Mouse (Mus musculus) heart, embryonic 14.5 days (tissue): ENCODE results near the gene Fhdc1. TPM values are rescaled to one million over a fixed set of nuclear protein-coding genes. Genes with fewer than 3 reads are reported as not detected.

Source experiments
- ATAC-seq: fragments of 200-750 bp; cut with Nextera tagmentation; 2 replicates; pipeline ENCODE4 v1.8.0; 2017; ENCODE audit warnings: low read depth, moderate TSS enrichment; ENCODE audit not compliant: insufficient number of reproducible peaks, insufficient read depth, low FRiP score
- H3K27ac ChIP-seq, 2 experiments: fragments of 200-500 bp in 1 of 2; fragments of 300-500 bp in 1 of 2; sonication (generic) in 1 of 2; replicated peaks in 1 of 2; 2 replicates each; pipeline ENCODE4 v1.5.1; 2012 to 2014; ENCODE audit warnings: low read depth in 2 of 2, low read length in 2 of 2, control low read depth in 1 of 2, mild to moderate bottlenecking in 1 of 2, mixed read lengths in 1 of 2; ENCODE audit not compliant: control insufficient read depth in 1 of 2, insufficient read depth in 1 of 2
- H3K27me3 ChIP-seq: fragments of 300-500 bp; sonication (generic); 2 replicates; pipeline ENCODE4 v1.6.1; 2014; ENCODE audit warnings: mild to moderate bottlenecking, low read length, control low read depth; ENCODE audit not compliant: control insufficient read depth, insufficient read depth
- H3K36me3 ChIP-seq: fragments of 300-500 bp; sonication (generic); 2 replicates; pipeline ENCODE4 v1.6.1; 2014; ENCODE audit warnings: mild to moderate bottlenecking, control low read depth, low read length, mixed read lengths; ENCODE audit not compliant: control insufficient read depth, insufficient read depth
- H3K4me1 ChIP-seq, 2 experiments: fragments of 200-500 bp in 1 of 2; fragments of 300-500 bp in 1 of 2; sonication (generic) in 1 of 2; 2 replicates each; pipeline ENCODE4 v1.6.1; 2012 to 2014; ENCODE audit warnings: low read length in 2 of 2, control low read depth in 1 of 2, mixed read lengths in 1 of 2; ENCODE audit not compliant: control insufficient read depth in 2 of 2, insufficient read depth in 2 of 2
- H3K4me2 ChIP-seq: fragments of 300-500 bp; sonication (generic); 2 replicates; pipeline ENCODE4 v1.6.1; 2014; ENCODE audit warnings: mild to moderate bottlenecking, low read length
- H3K4me3 ChIP-seq, 2 experiments: fragments of 200-500 bp in 1 of 2; fragments of 300-500 bp in 1 of 2; sonication (generic) in 1 of 2; 2 replicates each; pipeline ENCODE4 v1.5.1; 2012 to 2014; ENCODE audit warnings: low read length in 2 of 2, mild to moderate bottlenecking in 2 of 2, control low read depth in 1 of 2, low read depth in 1 of 2, moderate library complexity in 1 of 2; ENCODE audit not compliant: control insufficient read depth in 1 of 2, insufficient read depth in 1 of 2
- H3K9ac ChIP-seq: fragments of 300-500 bp; sonication (generic); 2 replicates; pipeline ENCODE4 v1.6.1; 2014; ENCODE audit warnings: mild to moderate bottlenecking, low read length
- H3K9me3 ChIP-seq: fragments of 300-500 bp; sonication (generic); 2 replicates; pipeline ENCODE4 v1.6.1; 2016; ENCODE audit warnings: low read length, control low read depth; ENCODE audit not compliant: control insufficient read depth
- WGBS: fragments of 180-500 bp; shearing (Covaris S2); extraction: QIAGEN DNeasy Blood & Tissue Kit; methylation state at CpG from one replicate; pipeline ENCODE4 v1.1.7; 2014; 5-methylcytosine and 5-hydroxymethylcytosine counted together
- polyA plus RNA-seq: library from polyadenylated mRNA; unstranded; fragments of >200 nt; fragmentation: Nextera tagmentation; extraction: Ambion mirVana; gene quantifications from 2 replicates; pipeline ENCODE4 v1.2.1, GENCODE M21; 2014

Fhdc1 gene
- polyA plus RNA-seq, 1 experiment from 2014 or later = 0.68 TPM

- H3K4me3 ChIP-seq = no peak overlapping the region
- peaks cover 58% of the 10 kb centered on the region for H3K27me3 ChIP-seq
- no peak overlapping the region for H3K4me2 ChIP-seq
- 77% methylated on average over 6 of the region's 6 CpGs for WGBS
- H3K4me1 ChIP-seq = peaks cover 8 to 36% of the 10 kb centered on the region in 2 experiments
- no peaks in the 10 kb centered on the region for H3K36me3 ChIP-seq
- no peak overlapping the region for H3K27ac ChIP-seq
- H3K9ac ChIP-seq = no peak overlapping the region
- no peaks in the 10 kb centered on the region for H3K9me3 ChIP-seq
- ATAC-seq = no peak
Measured at GRCm38 (mm10) chr3:84474398-84474797, 5.8 kb downstream of the Fhdc1 start.

- no peak for ATAC-seq
- 55% methylated on average over 5 of the region's 5 CpGs for WGBS
- Histone ChIP-seq H3K4me2 (no peak overlapping the region), H3K27ac (no peak overlapping the region), H3K4me1 (peaks cover 9 to 35% of the 10 kb centered on the region in 2 experiments), H3K36me3 (no peaks in the 10 kb centered on the region), H3K9me3 (no peaks in the 10 kb centered on the region), H3K9ac (no peak overlapping the region), H3K27me3 (peaks cover 50% of the 10 kb centered on the region), H3K4me3 (no peak overlapping the region)
Measured at GRCm38 (mm10) chr3:84472955-84473354, 7.3 kb downstream of the Fhdc1 start.

GRCm38 (mm10) chr3:84472527-84472926, 7.7 kb downstream of the Fhdc1 start:
- Histone ChIP-seq H3K9ac (no peak overlapping the region), H3K4me3 (no peak overlapping the region), H3K4me2 (no peak overlapping the region), H3K4me1 (peaks cover 13 to 39% of the 10 kb centered on the region in 2 experiments), H3K36me3 (no peaks in the 10 kb centered on the region), H3K27ac (no peak overlapping the region), H3K27me3 (peaks cover 45% of the 10 kb centered on the region), H3K9me3 (no peaks in the 10 kb centered on the region)
- WGBS = 29% methylated on average over 3 of the region's 3 CpGs
- ATAC-seq = no peak

GRCm38 (mm10) chr3:84471146-84471545, 9.1 kb downstream of the Fhdc1 start:
- Histone ChIP-seq H3K27ac (no peak overlapping the region), H3K36me3 (no peaks in the 10 kb centered on the region), H3K4me1 (peaks cover 16 to 45% of the 10 kb centered on the region in 2 experiments), H3K9ac (no peak overlapping the region), H3K4me3 (no peak overlapping the region), H3K27me3 (peaks cover 32% of the 10 kb centered on the region), H3K9me3 (no peaks in the 10 kb centered on the region), H3K4me2 (no peak overlapping the region)
- 32% methylated on average over 4 of the region's 4 CpGs for WGBS
- ATAC-seq = no peak

GRCm38 (mm10) chr3:84468111-84468453, 12.1 kb downstream of the Fhdc1 start:
- peak overlapping the region; percentile 18; the same call in 1 of the 2 replicates for H3K4me2 ChIP-seq
- WGBS = 12% methylated on average over 4 of the region's 4 CpGs
- no peaks in the 10 kb centered on the region for H3K36me3 ChIP-seq
- ATAC-seq = no peak
- no peak overlapping the region for H3K9ac ChIP-seq
- no peak overlapping the region for H3K27ac ChIP-seq
- no peak overlapping the region for H3K4me3 ChIP-seq
- peaks cover 17% of the 10 kb centered on the region for H3K27me3 ChIP-seq
- no peaks in the 10 kb centered on the region for H3K9me3 ChIP-seq
- peaks cover 16 to 34% of the 10 kb centered on the region in 2 experiments for H3K4me1 ChIP-seq

GRCm38 (mm10) chr3:84467419-84468110, 12.7 kb downstream of the Fhdc1 start:
- 40% methylated on average over 10 of the region's 10 CpGs for WGBS
- Histone ChIP-seq H3K9ac (no peak overlapping the region), H3K36me3 (no peaks in the 10 kb centered on the region), H3K4me1 (peaks cover 14 to 29% of the 10 kb centered on the region in 2 experiments), H3K9me3 (no peaks in the 10 kb centered on the region), H3K27me3 (peaks cover 19% of the 10 kb centered on the region), H3K4me3 (no peak overlapping the region), H3K27ac (no peak overlapping the region), H3K4me2 (peak overlapping the region; percentile 18; the same call in 1 of the 2 replicates)
- ATAC-seq = no peak

GRCm38 (mm10) chr3:84465822-84466500, 14.3 kb downstream of the Fhdc1 start:
- H3K4me1 ChIP-seq = peaks cover 25 to 28% of the 10 kb centered on the region in 2 experiments
- ATAC-seq = no peak
- WGBS = 54% methylated on average over 6 of the region's 6 CpGs
- H3K9me3 ChIP-seq = no peaks in the 10 kb centered on the region
- no peak overlapping the region for H3K9ac ChIP-seq
- no peak overlapping the region for H3K4me3 ChIP-seq
- peaks cover 19% of the 10 kb centered on the region for H3K27me3 ChIP-seq
- no peak overlapping the region for H3K4me2 ChIP-seq
- no peak overlapping the region for H3K27ac ChIP-seq
- H3K36me3 ChIP-seq = no peaks in the 10 kb centered on the region
